Mouse (Mus musculus): Measurements from ENCODE around the gene Uxs1.

Gene Uxs1

DNA sequence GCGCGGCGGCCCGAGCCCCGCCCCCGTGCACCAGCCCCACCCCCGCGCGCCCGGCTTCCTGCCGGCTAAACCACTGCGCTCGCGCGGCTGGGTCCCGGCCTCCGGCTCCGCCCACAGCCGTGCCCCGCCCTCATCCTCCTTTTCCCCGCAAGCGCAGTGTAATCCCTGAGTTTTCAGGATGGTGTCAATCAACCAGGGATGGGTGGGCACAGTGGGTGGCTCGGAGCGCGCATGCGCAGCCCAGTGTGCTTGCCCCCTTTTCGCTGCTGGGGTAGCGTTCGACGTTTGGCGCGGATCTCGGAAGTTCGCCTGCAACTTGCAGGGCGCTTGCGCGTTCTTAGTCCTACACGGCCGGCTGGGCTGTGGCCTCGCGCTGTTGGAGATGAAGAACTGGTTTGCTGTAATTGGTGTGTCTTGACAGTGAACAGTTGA, at the start of gene Uxs1:
TSS of gene Uxs1 (minus strand) at position 38 of the 432 bp plus-strand sequence.
- peak; percentile 99 for DNase-seq

DNA sequence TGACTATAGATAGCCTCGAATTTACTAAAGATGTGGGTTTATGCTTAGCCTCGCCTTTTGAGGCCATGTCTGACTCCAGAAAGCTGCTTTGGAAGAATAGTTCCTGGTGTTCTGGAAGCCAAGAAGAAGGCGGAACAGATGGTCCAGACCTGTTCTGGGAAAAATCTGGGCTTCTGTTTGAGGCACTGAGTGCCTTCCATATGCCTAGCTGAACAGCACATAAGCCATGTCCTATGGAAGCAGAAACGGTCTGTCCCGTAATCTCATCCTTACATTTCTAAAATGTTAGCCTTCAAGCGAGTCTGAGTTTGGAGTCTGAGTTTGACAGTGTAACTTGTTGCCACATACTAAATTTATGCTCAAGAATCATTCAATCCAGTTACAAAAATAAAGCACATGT, 49.6 kb upstream of the Uxs1 start:
- DNase-seq: peak; percentile 80

GRCm38 (mm10) chr1:43871116-43871515, 43.5 kb upstream of the Uxs1 start:
- peak; percentile 34 for DNase-seq

- DNase-seq: no peak
Measured at GRCm38 (mm10) chr1:43868510-43868909, 40.9 kb upstream of the Uxs1 start.

DNA sequence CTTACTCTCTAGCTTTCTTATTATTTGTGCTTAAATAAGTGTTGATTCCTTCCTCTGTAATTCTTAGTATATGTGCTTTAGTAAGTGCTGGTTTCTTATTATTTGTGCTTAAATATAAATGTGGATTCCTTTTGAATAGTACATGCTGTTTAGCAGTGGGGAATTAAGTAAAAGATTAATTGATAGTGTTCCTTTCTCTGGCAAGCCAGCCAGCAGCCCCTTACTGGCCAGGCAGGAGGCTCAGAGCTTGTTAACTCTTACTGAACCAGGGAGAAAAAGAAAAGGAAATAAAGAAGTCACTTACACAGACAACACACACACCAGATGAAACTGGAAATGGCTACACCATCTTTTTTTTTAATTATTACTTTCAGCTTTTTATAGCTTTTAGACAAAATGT, 37.2 kb upstream of the Uxs1 start:
- no peak for DNase-seq

- DNase-seq: no peak
Measured at GRCm38 (mm10) chr1:43862614-43863013, 35.0 kb upstream of the Uxs1 start.

DNA sequence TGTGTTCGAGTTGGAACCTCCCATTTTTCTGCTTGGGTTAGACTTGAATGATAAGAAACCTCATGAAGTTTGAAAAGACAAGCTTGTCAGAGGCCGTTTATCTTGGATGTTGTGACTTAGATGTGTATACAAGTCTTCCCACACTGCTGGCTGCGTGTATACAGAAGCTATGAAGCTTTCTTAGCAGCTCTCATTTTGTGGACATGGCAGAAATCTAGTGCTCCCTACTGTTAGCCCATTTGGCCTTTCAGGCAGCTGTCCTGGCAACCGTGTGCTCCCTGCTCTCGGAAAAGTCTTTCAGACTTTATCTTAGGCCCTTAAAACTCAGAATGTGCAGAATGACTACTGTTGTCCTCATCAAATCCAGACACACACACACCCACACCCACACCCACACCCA, 31.4 kb upstream of the Uxs1 start:
- DNase-seq: no peak

GRCm38 (mm10) chr1:43857656-43858055, 30.1 kb upstream of the Uxs1 start:
- no peak for DNase-seq

DNA sequence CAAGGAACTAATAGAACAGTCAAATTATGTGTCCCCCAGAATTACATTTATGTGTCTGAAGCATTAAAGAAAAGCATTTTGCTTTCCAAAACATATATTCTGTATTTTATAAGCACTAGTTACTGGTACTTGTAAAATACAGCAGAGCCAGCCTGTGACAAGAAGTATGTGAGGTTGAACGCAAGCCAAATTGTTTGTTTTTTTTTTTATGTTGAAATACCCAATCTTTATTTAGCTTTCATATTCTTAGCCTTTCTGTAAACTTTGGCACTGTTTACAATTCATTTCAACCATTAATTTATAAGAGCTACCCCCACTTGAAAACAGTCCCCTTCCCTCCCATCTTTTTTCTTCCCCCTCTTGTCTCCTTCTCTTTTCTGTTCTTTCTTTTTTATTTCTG, 28.0 kb upstream of the Uxs1 start:
- DNase-seq: no peak

DNA sequence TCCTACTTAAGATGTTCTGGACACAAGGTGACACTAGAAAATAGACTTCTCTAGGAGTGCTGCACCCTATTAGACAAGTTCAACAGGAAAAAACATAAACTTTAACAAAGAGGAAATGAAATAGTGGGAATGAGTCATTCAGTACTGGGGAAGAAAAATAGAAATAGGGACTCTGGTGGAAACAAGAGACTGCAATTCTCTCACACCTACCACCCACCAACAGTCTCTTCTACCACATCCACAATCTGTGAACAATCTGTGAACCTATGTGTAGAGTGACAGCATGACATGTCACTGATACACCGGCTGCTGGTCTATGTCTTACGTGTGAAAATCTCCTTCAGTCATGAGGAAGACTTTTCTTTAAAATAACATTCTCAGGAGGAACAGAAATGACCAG, 15.8 kb upstream of the Uxs1 start:
- peak; percentile 29 for DNase-seq

DNA sequence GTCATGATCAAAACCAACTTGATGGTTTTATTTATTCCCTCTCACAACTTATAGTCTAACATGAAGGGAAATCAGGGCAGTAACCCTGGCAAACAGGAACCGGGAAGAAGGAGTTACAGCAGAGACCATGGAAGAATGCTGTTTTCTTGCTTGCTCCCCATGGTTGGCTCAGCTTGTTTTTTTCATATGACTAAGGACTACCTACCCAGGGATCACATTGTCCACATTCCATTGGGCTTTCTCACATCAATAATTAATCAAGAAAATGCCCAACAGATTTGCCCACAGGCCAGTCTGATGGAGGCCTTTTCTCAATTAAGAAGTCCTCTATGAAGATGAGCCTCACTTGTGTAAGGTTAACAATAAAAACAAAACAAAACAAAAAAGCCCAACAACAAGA, 9.6 kb upstream of the Uxs1 start:
- no peak for DNase-seq

DNA sequence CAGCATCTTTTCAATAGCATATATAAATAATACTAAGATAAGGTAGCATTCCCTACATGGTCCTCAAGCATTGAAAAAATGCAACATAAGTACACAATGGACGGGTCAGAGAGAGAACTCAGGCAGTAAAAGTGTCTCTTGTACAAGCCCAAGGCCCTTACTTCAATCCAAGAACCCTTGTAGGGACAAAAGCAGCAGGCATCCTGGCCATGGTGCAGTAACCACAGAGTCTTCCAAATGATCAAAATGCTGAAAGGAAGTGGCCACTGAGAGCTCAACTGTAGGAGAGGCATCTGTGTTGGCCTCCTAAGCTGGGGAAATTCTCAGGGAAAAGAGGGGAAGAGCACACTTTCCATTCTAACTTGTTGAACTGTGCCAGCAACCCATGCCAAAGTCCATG, 2.5 kb upstream of the Uxs1 start:
- DNase-seq: no peak

DNA sequence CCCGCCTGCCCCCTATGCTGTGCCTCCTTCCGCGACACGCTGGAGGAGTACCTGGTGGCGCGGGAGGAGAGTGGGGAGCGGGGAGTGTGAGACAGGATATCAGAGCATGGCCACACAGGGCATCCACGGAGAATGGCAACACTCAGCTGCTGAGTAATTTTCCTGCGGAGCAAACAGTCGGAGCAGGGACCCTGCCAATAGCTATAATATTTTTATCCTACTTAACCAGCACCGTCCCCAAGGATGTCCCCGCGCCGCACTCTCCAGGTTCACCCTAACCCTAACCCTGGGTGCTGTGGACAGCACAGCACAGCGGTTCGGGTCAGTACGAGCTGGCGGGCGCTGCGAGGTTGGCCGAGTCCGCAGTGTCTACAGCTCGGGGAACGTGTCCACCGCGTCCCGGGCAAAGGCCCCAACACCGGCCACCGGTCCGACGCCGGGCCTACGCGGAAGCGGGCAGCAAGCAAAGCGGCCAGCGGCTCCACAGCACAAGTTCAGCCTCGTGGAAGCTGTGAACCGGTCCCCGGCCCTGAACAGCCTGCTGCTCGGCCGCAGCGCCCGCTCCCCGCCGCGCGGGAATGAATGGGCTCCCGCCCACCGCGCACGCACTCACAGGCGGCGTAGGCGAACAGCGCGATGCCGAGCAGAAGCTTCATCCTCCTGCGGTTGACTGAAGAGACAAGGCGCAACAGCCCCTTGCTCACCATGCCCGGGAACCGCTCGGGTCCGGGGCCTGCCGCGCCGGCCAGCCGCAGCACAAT, 418 bp downstream of the Uxs1 start:
- DNase-seq: peak; percentile 41

GRCm38 (mm10) chr1:43826628-43827001, 985 bp downstream of the Uxs1 start:
- DNase-seq: no peak

DNA sequence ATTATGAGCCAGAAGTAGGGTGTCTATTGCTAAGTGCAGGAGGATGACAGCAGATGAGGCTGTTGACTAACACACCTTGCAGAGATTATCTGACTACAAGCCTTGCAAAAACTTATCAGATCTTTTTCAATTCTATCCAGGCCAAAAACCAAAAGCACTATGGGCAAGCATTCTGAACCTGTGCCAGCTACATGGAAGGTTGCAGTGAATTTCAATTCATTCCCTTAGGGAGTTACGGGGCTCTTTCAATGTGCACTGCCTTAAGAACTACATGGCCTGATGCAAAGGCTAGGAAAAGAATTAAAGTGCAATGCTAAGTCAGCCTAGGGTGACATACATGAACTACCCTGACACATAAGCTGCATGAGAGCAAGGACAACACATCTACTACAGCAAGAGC, 4.2 kb downstream of the Uxs1 start:
- no peak for DNase-seq

GRCm38 (mm10) chr1:43822586-43822985, 5.0 kb downstream of the Uxs1 start:
- DNase-seq: no peak

DNA sequence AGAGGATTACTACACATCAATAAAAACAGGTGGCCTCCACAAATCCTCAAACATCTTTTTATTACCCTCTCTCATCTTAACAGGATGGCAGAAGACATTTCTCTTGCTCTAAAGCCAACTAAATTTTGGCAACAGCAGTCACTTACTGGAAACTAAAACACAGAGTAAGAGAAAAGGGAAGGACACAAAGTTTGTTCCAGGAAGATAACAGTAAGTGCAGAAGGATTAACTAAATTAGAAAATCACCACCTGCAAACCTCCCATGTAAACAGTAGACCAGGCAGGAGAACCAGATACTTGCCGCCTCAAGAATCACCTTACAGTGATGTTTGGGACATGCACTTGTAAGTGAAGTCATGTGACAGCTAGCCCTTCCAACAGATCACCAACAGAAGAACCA, 5.8 kb downstream of the Uxs1 start:
- no peak for DNase-seq

DNA sequence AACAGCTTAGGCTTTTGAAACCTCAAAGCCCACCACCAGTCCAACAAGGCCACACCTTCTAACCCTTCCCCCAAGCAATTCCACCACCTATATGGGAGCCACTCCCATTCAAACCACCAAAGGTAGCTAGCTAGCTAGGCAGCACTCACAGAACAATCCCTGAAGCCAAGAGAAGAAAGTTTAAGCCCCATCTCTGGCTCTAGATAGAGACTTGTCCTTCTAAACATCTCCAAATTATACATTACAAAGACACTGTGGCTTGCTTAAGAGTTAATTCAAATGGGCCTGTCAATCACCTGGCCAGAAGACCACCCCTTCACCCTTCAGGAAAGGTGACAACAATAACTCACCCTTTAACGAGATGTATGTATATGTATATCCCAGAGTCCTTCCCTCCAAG, 7.0 kb downstream of the Uxs1 start:
- DNase-seq: no peak

- peak; percentile 32 for DNase-seq
Measured at GRCm38 (mm10) chr1:43819091-43819490, 8.5 kb downstream of the Uxs1 start.

DNA sequence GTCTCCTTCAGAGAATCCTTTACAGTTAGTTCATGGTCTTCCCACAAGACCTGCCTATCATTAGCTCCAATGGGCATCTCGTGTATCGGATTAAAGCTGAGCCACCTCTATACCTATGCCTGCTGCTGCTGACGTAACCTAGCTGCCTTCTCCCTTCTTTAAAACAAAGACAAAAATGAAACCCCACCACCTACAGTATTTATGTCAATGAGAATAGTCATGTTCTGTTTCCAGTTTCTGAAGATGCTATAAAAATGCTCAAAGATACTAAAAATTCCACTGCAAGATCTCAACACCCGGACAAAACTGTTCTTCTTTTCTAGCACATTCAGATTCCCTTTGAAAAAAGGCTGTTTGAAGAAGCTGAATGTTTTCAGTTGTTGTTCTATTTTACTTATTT, 9.2 kb downstream of the Uxs1 start:
- DNase-seq: peak; percentile 29

- DNase-seq: no peak
Measured at GRCm38 (mm10) chr1:43811764-43812163, 15.8 kb downstream of the Uxs1 start.

DNA sequence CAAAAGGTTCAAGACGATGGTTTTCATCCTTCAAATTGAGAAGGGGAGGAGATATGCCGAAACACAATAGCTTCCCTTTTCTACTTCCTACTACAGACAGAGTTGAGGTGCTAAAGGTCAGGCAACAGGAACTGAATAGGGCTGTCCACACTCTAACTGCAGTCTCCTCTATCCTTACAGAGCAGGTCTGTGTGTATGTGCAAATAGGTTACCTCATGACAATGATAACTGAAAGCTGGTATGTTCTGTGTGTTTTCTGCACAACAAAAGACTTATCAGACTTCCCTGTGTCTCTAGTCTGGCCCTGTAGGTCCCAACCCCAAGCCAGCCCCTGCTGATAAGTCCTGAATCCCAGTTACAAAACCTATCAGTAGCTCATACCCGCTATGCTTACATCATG, 16.5 kb downstream of the Uxs1 start:
- DNase-seq: no peak

GRCm38 (mm10) chr1:43809351-43809750, 18.2 kb downstream of the Uxs1 start:
- no peak for DNase-seq

GRCm38 (mm10) chr1:43803906-43804474, 23.6 kb downstream of the Uxs1 start:
- no peak for DNase-seq

DNA sequence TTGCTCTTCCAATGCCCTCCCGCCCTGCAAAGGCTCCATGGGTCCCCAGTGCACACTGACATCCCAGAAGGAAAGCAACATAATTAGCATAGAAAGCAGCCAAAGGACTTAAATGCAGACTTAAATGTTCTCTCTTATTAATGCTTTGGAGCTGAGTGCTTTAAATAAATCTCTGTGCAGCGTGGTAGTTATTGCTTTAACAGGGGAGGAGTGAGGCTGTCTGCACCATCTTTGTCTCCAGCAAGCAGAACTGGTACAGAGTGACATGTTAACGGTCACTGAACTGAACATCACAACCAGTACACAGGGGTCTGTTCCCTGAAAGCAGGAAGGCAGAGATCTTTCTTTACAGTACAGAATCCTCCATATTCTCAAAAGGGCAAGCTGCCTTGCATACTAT, 29.6 kb downstream of the Uxs1 start:
- DNase-seq: no peak
